Mouse (Mus musculus): ENCODE data around the gene Gabbr2.

The Gabbr2 gene

DNA sequence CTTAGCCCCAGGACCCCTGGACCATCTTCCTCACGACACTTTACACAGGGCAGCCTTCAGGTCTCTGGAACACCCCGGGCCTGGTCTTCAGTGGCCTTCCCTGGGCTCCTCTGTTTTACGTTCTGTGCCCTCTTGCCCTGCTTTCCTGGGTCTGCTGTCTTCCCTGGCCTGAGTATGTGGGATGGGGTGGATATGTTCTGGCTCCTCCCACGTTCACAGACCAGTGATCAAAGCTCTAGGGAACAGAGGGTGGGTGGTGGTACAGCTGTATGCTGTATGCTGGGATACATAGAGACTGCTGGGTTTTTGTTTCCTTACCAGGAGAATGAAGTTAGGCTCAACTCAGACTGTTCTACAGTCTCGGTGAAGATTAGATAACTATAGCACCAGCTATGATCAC lies 274.5 kb downstream of the Gabbr2 start:
- DNase-seq (ENCODE audit: low read depth, low spot score), result no peak

DNA sequence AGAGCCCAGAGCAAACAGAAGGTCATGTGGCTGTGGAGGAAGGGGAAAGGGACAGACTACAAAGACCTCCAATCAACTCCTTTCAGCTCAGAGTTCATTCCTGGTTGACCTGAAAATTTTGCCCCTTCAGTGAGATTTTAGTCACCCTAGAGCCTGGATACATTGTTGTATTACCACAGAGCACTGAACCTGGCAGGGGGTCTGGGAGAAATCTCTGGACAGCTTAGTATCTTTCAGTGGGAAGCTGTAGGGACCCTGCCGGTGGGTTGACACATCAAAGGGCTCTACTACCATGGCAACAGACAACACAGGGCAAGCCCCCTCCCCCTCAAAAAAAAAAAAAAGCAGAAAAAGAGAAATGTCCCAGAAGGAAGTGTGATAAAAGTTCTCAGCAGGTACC lies 275.3 kb downstream of the Gabbr2 start:
- no peak for DNase-seq (ENCODE audit: low read depth, low spot score)

DNA sequence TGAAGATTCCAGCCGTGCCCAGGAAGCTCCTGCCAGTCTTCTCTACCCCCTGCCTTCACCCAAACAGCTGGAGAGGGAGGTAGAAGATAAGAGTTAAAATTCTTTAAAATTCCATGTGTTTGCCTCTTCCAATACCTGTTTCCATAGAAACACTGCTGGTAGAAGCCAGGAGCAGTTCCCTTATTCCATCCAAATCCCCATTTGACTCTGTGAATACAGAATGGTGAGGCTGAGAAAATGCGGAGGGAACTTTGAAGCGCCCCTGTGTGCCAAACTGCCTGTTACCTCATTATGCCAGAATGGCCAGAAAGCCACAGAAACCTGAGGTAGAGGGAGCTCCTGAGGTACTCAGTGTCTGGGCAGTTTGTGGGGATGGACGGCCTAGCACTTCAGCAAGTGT lies 281.1 kb downstream of the Gabbr2 start:
- no peak for DNase-seq (ENCODE audit: low read depth, low spot score)

DNA sequence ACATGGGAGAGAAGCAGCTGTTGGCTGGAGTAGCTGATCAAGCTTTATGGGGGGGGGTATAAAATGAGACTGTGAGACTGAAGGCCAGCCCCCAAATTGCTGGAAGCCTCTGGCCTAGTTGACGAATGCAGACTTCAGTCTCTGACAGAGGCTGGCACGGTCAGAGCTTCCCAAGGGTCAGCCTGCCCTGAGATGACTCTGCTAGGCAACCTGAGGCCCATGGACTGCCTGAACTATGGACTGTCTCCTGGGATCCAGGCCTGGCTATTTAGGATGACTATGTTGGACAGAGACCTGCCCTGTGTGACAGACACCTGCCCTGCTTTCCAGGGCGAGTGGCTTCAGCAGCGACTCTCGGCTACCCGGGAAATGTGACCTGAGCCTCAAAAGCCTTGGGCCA lies 281.7 kb downstream of the Gabbr2 start:
- DNase-seq (ENCODE audit: low read depth, low spot score), result no peak

DNA sequence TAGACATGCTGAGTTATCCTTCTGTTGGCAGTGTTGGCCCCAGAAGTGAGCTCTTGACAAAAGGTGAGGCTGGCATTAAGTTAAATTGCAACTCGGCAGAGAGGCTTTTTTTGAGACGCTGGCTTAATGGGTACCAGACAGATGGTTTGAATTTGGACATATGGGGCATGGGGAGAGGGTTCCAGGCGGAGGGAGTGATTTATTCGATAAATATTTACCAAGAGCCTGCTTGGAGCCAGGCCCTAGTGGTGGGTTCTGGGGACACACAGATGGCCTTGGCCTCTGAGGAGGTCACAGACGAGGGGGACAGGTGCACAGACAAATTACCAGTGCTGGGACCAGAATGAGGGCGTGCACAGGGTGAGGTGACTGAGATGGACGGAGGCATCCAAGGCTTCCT lies 282.2 kb downstream of the Gabbr2 start:
- no peak for DNase-seq (ENCODE audit: low read depth, low spot score)

DNA sequence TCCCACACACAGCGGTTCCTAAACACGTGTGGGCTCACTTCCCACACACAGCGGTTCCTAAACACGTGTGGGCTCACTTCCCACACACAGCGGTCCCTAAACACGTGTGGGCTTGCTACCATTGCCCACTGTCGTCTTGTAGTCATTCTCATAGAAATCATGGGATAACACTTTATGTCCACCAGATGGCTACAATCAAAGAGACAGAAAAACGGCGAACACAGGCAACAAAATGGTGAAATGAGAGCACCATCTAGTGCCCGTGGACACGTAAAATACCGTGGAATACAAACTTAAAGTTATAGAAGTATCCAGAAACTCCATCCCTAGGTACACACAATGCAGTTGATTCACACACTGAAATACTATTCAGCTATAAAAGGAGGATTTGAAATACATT lies 285.9 kb downstream of the Gabbr2 start:
- peak; percentile 41 for DNase-seq (ENCODE audit: low read depth, low spot score)

DNA sequence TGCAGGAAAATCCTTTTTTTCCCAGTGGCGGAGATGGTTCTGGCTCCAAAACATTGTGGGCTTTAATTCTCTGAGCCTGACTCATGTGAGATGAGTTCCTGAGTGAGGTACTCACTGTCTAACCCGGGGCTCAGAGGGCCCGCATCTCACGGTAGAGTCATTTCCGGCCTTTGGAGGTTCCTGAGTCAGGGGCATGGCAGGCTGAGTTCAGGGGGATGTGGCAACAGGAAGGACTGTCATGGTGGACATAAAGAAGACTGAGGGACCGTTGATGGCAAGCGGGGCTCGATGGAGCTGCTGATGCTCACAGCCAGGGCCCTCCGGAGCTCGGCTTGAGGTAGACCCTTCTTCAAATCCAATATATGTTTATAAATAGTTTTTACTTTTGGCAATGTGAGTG lies 288.5 kb downstream of the Gabbr2 start:
- no peak for DNase-seq (ENCODE audit: low read depth, low spot score)

DNA sequence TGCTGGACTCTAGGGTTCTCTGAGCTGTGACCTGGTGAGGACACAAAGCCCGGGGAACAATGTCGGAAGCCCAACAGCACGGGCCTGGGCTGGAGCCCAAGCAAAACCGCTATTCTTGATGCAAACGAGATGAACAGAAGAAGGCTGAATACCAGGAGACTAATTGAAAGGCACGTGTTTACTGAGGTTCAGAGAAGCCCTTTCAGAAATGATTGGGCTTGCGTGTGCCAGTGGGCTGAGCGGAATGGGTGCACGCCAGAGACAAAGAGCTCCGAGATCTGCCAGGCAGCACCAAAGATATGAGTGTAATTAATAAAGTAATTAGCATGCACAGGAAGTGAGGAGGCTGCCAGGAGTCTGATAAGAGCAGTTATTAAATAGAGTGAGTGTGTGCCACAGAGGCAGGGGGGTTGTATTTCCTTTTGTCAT lies 291.4 kb downstream of the Gabbr2 start:
- no peak for DNase-seq (ENCODE audit: low read depth, low spot score)

DNA sequence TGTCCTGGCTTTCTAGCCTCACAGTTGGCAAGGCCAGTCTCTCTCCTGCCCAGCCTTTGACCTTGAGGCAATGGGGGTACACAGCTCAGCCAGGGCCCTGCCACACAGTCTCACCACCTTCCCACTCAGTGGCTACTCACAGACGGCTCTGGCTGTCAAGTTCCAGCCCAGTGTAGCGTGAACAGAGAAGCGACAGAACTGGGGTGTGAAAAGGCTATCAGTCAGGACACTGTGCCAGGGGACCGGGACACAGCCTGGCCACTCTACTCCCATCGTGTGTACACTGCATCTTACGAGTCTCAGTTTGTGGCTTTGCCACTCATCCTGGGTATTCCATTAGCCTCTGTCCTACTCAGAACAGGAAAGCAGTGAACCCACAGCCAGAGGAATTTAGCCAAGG lies 295.2 kb downstream of the Gabbr2 start:
- no peak for DNase-seq (ENCODE audit: low read depth, low spot score)

DNA sequence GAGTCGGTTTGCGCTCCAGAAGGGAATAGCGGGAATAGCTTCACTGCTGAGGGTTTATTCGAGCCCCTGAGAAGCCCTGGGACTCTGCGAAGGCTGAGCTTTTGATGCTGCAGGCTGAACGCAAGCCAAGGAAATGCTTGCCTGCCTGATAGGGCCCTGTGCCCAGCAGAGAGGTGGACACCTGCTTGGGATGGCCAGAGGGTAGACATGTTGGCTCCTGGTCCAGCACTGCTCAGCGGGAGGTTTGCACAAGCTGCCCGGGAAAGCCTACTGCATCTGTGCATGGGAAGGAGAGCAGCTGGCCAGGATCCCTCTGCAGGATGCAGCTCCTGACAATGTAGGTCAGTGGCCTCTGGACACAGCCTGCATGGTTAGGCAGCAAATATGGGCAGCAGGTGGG lies 301.1 kb downstream of the Gabbr2 start:
- DNase-seq (ENCODE audit: low read depth, low spot score), result no peak

DNA sequence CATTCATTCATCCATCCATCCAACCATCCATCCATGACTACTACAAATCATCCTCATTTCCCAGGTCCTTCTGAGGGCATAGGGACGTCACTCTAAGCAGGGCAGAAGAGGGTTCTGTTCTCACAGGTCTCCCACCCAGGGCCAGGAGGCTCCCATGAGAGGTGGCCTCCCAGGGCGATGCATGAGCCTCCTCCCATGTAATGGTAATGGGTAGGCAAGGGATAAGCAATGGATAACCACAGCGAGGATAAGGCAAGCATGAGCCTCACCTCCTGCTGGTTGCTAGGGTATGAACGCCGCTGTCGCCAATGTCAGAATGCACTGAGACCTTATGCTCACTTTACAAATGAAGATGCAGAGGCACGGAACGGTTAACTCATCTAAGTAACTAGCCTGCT lies 301.7 kb downstream of the Gabbr2 start:
- DNase-seq (ENCODE audit: low read depth, low spot score), result no peak

DNA sequence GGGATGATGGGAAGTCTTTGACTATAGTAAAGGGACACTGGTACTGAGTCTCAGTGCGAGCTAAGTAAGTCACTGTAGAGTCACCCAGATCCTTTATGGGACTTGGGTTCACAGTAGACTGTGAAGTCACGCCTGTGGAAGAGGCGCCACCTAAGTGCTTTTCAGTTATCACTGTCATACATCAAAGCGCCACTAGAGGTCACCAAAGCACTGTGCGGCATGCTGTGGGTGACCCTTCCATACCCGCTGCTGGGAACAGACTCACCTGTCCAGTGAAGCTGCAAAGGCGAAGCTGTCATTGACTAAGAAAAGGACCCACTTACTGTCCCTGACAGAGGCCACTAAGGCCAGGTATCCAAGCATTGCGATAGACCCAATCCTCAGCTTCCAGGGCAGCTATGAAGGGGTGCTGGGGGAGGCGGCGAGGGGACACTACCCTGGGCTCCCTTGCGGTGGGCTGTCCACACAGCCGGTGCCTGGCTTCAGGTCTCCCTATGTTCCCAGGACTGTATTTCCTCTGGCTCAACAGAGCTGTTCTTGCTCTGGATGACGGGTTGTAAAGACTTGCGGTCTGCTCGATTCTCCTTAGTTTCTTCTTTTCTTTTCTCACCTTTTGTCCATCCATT lies 302.2 kb downstream of the Gabbr2 start:
- peak; percentile 72 for DNase-seq (ENCODE audit: low read depth, low spot score)

DNA sequence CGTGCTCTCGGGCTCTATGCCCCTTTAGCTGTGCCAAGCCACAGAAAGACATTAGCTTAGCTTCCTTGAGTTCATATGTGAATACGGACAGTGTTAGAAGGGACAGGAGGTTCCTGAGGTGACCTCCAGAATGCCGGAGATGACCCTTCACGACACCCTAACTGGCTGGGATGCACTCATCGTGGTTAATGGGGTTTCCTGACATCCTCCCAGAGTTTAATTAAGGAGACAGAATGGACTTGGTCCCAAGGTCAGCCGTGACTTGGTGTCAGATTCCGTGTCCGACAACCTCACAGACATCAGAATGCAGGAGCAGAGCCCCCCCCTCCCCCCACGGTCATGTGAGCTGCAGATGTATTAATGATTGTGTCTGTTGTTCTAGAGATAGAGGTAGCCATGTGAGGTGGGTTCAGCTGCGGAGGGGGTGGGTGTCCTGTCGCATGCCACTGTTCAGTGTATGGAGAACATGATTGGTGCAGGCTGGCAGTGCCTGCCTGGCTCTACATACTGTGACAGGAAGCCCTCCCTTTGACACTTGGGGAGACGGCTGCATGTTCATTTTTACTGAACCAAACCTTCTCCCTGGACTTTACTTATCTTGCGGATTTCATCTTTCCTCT lies 303.4 kb downstream of the Gabbr2 start:
- no peak for DNase-seq (ENCODE audit: low read depth, low spot score)

DNA sequence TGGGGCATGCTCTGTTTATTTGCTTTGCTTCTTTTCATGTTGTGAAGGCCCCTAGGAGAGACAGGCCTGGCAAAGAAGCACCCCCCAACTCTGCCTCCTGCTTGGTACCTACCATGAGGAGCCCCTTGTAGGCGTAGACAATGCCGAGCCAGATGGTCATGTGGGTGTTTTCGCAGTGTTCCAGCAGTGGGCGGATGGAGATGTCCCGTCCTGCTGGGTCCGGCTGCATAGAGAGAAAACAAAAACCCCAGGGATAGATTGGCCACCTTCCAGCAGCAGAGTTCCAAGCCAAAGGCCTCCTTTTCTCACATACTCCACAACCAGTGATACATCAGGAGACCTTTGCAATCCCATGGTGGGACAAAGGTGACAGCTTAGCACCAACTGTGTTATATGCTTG lies 307.5 kb downstream of the Gabbr2 start:
- no peak for DNase-seq (ENCODE audit: low read depth, low spot score)

DNA sequence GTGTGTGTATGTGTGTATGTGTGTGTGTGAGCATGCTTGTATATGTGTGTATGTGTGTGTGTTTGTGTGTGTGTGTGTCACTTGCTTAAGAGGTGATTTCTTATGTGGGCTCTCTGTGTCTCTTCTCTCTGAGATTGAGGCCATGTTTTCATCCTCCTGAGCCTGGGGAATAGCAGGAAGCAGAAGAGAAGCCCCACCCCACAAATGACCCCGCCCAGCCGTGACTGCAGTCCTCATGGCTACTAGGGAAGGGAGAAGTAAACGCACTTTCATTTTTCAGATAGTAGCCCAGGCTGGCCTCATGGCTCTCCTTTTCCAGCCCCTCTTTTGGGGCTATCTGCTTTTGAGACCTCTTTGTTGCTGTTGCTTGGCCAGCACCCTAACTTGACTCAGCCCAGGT lies 315.0 kb downstream of the Gabbr2 start:
- no peak for DNase-seq (ENCODE audit: low read depth, low spot score)

DNA sequence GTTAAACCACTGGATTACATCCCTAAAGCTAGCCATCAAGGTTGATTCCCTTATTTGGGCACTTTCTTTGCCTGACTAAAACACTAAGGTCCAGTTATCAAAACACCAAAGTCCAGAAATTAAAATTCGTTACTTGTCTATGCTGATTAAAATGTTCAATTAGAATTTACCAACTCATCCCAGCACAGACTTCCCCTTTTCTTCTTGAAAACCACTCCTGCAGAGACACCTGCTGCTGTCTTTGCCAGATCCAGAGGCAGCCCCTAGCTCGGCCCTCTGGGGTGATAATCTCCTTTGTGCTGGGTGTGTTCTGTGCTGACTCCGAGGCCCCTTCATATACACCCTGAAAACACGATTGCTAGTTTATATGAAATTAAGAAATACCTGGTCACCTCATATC lies 315.7 kb downstream of the Gabbr2 start:
- DNase-seq (ENCODE audit: low read depth, low spot score), result no peak

DNA sequence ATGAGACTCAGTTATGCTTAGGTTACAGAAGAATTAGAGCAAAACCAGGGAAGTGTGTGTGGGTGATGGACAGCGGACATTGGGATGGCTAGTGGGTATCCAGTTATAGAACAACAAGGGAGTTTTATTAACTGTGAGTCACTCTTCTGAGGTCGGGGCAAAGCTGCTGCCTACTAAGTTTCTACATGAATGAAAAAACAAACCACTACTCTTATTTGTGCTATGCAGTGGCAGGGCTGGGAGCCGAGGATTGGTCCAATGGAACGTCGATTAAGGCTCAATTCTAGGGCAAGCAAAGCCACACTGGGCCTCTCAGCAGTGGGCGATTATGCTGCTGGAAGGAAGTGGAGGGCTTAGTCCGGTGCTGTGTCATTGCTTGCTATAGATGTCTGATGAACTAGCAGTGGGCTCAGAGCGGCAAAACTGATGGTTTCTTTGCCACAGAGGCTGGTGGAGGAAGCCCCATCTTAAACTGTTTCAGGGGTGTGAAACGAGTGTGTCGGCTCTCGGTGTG lies 316.3 kb downstream of the Gabbr2 start:
- no peak for DNase-seq (ENCODE audit: low read depth, low spot score)

DNA sequence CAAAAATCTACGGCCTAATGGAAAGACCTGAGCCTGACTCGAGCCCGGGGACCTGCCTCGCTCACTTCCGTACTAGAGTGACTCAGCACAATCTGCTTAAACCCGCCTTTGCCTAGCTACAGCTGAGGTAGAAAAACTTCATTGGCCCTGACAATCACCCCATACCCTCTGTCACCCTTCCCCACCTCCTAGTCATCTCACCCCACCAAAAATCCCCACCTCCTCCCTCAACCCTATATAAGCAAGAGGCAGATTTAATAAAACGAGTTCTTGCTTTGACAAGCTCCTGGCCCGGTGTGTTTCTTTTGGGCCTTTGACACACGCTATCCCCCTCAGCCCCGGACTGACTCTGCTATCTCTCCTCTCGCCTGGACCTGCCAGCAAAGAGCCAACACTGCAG lies 323.1 kb downstream of the Gabbr2 start:
- peak; percentile 56 for DNase-seq (ENCODE audit: low read depth, low spot score)

DNA sequence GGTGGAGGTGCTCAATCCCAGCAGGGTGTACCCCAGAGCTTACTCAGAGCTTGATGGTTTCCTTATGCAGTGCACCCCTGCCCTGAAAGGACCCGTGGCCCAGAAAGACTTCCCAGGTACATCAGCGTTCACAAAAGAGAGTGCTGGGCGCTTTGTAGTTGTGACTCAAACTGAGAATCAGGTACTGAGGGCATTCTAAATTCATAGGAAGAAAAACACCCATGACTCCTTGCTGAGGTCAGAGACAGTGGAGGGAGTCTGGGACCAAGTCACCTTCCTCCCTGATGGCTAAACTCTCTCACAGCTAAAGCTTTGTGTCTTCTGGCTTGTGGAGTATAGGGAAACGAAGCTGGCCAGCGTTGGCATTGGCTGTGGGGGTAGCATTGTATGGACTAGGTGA lies 325.3 kb downstream of the Gabbr2 start:
- DNase-seq (ENCODE audit: low read depth, low spot score), result peak; percentile 26

DNA sequence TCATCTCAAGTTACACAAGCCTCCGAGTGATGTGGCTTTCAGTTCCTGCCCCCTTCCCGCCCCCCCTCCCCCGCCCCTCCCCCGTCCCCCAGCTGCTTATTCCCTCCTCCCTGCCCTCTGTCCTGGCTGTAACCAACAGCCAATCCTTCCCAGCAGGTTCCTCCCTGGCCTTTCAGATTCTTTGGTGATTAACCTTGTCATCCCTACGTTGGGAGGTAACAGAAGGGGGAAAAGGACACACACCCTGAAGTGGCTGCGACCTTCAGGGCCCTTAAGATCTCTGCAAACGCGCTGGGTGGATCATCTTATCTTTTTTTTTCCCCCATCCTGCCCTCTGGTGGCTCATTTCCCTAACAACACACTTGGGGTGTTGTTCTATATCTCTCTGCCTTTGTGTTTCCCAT lies 326.3 kb downstream of the Gabbr2 start:
- DNase-seq (ENCODE audit: low read depth, low spot score), result peak; percentile 99

DNA sequence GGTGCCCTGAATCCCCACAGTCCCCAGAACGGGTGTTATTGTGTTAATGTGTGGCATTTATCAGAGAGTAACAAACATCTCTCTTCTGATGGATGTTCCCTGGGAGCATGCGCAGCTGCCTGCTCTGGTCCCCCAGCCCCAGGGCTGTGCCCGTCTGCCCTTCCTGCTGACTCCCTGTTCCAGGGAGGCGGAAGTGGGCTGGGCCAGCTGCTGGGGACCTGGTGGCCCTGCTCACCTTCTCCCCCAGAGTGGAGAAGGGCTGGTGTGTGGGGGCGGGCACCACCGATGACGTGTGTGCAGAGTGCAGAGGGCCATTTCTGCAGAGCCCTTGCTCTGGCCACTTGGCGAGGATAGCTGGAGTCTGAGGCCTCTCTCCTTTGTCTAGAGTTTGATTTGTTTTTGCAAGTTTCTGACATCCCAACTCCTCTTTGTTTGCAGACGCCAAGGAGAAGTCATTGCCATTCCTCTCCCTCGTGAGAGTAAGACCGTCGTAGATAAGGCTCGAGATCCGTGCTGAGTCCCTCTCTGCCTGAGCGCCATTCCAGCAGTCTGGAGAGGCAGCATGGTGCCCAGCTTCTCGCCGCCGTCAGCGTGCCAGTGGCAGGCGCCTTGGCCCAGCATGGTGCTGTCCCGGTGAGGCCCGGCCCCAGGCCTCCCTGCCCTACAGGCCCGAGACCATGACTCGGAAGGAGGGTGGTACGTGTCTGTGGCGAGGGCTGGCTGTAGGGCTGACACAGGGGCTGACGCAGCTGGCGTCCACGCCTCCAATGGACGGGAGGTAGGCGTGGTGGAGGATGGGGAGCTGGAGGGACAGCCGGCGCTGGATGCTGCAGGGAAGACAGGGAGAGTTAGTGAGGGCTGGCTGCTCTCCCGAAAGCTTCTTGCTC lies 327.3 kb downstream of the Gabbr2 start:
- DNase-seq (ENCODE audit: low read depth, low spot score), result peak; percentile 65

DNA sequence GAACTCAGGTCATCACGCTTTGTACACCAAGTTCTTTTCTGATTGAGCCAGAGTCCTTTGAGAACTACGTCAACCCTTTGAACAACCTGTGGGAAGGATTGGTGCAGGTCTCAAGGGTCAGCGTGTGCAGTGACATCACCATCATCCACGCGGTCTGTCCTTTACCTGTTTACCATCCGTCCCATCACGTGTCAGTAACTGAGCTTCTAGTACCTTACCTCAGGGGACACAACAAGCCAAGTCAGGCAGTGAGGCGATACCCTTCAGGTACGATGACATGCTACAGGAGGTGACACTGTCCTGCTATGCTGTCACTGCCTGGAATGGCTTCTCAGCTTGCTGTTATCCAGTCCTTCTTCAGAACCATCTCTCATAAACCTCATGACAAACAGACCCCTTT lies 330.2 kb downstream of the Gabbr2 start:
- no peak for DNase-seq (ENCODE audit: low read depth, low spot score)

DNA sequence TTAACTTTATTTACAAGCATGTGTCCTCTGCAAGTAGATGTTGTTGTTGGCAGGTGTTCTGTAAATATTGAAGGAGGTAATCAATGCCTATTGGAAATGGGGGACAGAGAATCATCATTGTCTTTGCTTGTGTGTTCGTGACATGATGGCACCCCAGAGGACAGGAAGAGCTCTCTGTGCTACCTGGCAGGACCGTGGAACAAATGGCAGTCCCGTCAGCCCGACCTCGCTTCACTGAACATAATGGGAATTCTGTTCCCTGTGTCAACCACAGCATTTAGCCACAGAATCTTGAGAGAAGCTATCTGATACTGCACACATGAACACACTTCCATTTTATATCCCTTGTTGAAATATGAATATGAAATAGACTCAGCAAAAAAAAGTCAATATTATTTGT lies 332.7 kb downstream of the Gabbr2 start:
- no peak for DNase-seq (ENCODE audit: low read depth, low spot score)
